Mouse (Mus musculus): Measurements from ENCODE around the gene Arl6. TPM values are rescaled to one million over a fixed set of nuclear protein-coding genes. Genes with fewer than 3 reads are reported as not detected.
A peak's percentile ranks its signal among the peaks of the same experiment; 100 is the strongest.

Gene Arl6
- polyA plus RNA-seq, 1 experiment, result 8.1 TPM

DNA sequence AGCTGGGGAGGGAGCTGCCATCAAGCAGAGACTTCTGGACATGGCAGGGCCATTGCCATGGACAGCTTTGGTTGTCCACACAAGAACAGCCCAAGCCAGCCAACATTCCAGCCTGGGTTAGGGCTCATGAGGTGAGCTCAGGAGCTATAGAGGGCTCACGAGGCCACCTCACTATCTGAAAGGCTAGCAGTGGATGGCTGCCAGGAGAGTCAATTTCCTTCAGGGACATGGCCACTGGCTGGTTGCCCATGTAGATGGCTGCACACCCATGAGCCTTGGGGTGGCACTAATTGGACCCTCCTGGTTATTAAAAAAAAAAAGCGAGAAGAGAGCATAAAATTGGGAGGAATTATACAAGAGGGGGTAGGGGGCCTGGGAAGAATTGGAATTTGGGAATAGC, 4.6 kb downstream of the Arl6 start:
- Histone ChIP-seq H3K27me3 (replicated peaks; ENCODE audit: control insufficient read depth, insufficient read depth, low read length) (no peaks in the 10 kb centered on the region), H3K27ac (ENCODE audit: insufficient read depth, low read depth, low read length) (no peak overlapping the region), H3K36me3 (ENCODE audit: control insufficient read depth, insufficient read depth, low read length) (no peaks in the 10 kb centered on the region; the same call in 1 of the 2 replicates), H3K4me1 (ENCODE audit: control insufficient read depth, insufficient read depth, low read length) (no peaks in the 10 kb centered on the region), H3K4me3 (ENCODE audit: insufficient read depth, low read depth, low read length) (no peak overlapping the region)
- DNase-seq, result no peak
- TF ChIP-seq POLR2A (IDR thresholded peaks at IDR 0.05; ENCODE audit: low read depth, low read length) (no peak), CTCF (conservative IDR thresholded peaks at IDR 0.05; ENCODE audit: insufficient read depth, insufficient read length, low read depth, low read length) (no peak)
- WGBS, result 75% methylated on average over 2 of the region's 2 CpGs

DNA sequence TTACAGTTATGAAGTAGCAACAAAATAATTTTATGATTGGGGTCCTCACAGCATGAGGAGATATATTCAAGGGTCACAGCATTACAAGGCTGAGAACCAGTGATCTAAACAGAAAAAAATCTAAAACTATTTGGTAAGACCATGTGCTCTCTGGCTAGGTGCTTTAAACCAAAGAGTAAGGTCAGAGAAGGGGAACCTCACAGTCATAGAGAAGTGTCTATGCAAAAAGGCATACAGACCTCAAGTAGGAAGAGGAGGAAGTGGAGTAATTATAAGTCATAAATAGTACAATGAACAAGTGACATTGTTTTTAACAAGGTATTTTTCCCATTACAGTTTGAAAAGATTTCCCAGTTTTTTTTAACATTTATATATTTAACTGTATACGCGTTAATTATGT, 17.6 kb downstream of the Arl6 start:
- WGBS, result 96% methylated on average over 2 of the region's 2 CpGs
- DNase-seq, result no peak

DNA sequence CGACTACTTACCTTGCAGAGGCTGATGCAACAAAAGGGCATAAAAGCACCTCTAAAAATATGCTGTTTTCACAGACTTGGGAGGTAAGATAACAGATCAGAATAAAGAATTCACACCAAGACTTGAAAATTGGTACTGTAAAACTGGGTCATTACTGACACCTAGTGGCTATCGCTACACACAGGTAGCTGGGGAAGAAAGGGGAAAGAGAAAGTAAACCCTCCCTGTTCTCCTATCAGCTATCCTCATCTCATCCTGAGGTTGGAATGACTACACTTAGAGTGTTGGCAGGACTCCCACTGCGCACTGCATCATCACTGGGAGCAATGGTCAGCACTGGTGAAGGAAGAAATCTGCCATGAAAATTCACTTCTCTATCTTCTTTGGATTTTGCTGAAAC, 22.0 kb downstream of the Arl6 start:
- peak; percentile 65 for DNase-seq
- TF ChIP-seq POLR2A (IDR thresholded peaks at IDR 0.05; ENCODE audit: low read depth, low read length) (no peak), CTCF (conservative IDR thresholded peaks at IDR 0.05; ENCODE audit: insufficient read depth, insufficient read length, low read depth, low read length) (no peak; the same call in 1 of the 2 replicates)
- no peak overlapping the region for H3K27ac ChIP-seq (ENCODE audit: insufficient read depth, low read depth, low read length)
- WGBS, result 24% methylated on average over 3 of the region's 3 CpGs
- no peaks in the 10 kb centered on the region for H3K27me3 ChIP-seq (replicated peaks; ENCODE audit: control insufficient read depth, insufficient read depth, low read length)
- H3K36me3 ChIP-seq (ENCODE audit: control insufficient read depth, insufficient read depth, low read length), result no peaks in the 10 kb centered on the region; the same call in 1 of the 2 replicates
- H3K4me1 ChIP-seq (ENCODE audit: control insufficient read depth, insufficient read depth, low read length), result no peaks in the 10 kb centered on the region
- no peak overlapping the region for H3K4me3 ChIP-seq (ENCODE audit: insufficient read depth, low read depth, low read length)

More for the DNA sequence above, 17.6 kb downstream of the Arl6 start:
- Histone ChIP-seq H3K27ac (ENCODE audit: insufficient read depth, low read depth, low read length) (no peak overlapping the region), H3K27me3 (replicated peaks; ENCODE audit: control insufficient read depth, insufficient read depth, low read length) (no peaks in the 10 kb centered on the region), H3K4me1 (ENCODE audit: control insufficient read depth, insufficient read depth, low read length) (no peaks in the 10 kb centered on the region), H3K4me3 (ENCODE audit: insufficient read depth, low read depth, low read length) (no peak overlapping the region), H3K36me3 (ENCODE audit: control insufficient read depth, insufficient read depth, low read length) (no peaks in the 10 kb centered on the region)
- no peak for TF ChIP-seq CTCF (conservative IDR thresholded peaks at IDR 0.05; ENCODE audit: insufficient read depth, insufficient read length, low read depth, low read length)
- no peak for TF ChIP-seq POLR2A (IDR thresholded peaks at IDR 0.05; ENCODE audit: low read depth, low read length)

DNA sequence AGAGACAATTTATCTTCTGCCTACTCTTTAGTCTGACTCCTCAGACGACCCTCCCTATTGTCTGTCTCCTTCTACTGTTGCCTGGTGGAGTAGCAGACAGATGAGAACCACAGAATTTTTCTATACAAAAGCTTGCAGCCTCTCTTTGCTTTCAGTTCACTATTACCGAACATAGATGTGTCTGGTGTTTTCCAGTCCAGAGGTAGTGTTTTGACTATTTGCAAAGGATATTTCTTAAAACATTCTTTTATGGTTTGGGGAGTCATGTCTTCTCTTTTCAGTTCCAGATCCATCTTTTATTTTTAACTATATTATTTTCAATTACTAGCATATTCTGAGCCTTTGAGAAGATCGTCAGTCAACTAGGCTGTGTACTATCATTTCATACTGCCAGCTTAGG, 23.5 kb downstream of the Arl6 start:
- Histone ChIP-seq H3K27me3 (replicated peaks; ENCODE audit: control insufficient read depth, insufficient read depth, low read length) (no peaks in the 10 kb centered on the region), H3K36me3 (ENCODE audit: control insufficient read depth, insufficient read depth, low read length) (no peaks in the 10 kb centered on the region; the same call in 1 of the 2 replicates), H3K4me3 (ENCODE audit: insufficient read depth, low read depth, low read length) (no peak overlapping the region), H3K27ac (ENCODE audit: insufficient read depth, low read depth, low read length) (no peak overlapping the region), H3K4me1 (ENCODE audit: control insufficient read depth, insufficient read depth, low read length) (no peaks in the 10 kb centered on the region)
- 77% methylated on average over 3 of the region's 3 CpGs for WGBS
- DNase-seq, result no peak
- TF ChIP-seq CTCF (conservative IDR thresholded peaks at IDR 0.05; ENCODE audit: insufficient read depth, insufficient read length, low read depth, low read length) (no peak), POLR2A (IDR thresholded peaks at IDR 0.05; ENCODE audit: low read depth, low read length) (no peak)

- Histone ChIP-seq H3K27me3 (replicated peaks; ENCODE audit: control insufficient read depth, insufficient read depth, low read length) (no peaks in the 10 kb centered on the region), H3K4me1 (ENCODE audit: control insufficient read depth, insufficient read depth, low read length) (no peaks in the 10 kb centered on the region), H3K4me3 (ENCODE audit: insufficient read depth, low read depth, low read length) (no peak overlapping the region), H3K36me3 (ENCODE audit: control insufficient read depth, insufficient read depth, low read length) (no peaks in the 10 kb centered on the region; the same call in 1 of the 2 replicates), H3K27ac (ENCODE audit: insufficient read depth, low read depth, low read length) (no peak overlapping the region)
- no peak for DNase-seq
- WGBS, result 79% methylated on average over 1 of the region's 1 CpGs
- no peak for TF ChIP-seq CTCF (conservative IDR thresholded peaks at IDR 0.05; ENCODE audit: insufficient read depth, insufficient read length, low read depth, low read length)
- TF ChIP-seq POLR2A (IDR thresholded peaks at IDR 0.05; ENCODE audit: low read depth, low read length), result no peak
Measured at GRCm38 (mm10) chr16:59610750-59611149, 28.4 kb downstream of the Arl6 start.

DNA sequence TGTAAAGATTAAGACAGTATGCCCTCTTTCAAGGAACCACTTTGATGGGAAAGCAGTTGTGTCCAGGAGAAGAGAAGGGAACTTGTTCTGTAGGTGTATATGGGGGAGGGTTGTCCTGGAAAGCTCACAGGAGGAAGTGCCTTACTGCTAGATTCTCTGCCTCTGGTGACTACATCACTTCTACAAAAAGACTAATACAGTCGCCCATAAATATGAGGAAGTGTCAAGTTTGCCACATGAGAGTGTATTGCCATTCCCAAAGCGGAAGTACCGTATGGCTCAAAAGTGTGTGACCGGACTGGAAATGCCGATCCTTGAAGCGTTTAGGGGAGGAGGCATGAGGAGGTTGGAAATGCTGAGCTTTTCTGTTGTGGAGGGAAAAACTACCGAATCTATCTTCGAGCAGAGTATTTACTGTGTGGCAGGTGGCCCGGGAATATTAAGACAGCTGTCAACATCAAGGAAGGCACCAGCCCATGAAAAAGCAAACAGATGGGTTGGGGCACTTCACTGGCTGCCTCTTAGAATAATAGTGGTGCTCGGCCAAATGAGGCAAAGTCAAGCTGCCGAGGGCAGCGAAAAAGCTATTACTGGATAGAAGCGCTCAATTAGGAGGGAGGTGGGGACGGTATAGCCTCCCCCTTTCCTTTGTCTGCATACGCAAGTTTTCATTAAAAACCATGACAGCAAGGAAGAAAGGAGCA, 35.0 kb downstream of the Arl6 start:
- Histone ChIP-seq H3K4me3 (ENCODE audit: insufficient read depth, low read depth, low read length) (no peak overlapping the region), H3K4me1 (ENCODE audit: control insufficient read depth, insufficient read depth, low read length) (peaks cover 6% of the 10 kb centered on the region; the same call in 1 of the 2 replicates), H3K27me3 (replicated peaks; ENCODE audit: control insufficient read depth, insufficient read depth, low read length) (no peaks in the 10 kb centered on the region), H3K36me3 (ENCODE audit: control insufficient read depth, insufficient read depth, low read length) (no peaks in the 10 kb centered on the region), H3K27ac (ENCODE audit: insufficient read depth, low read depth, low read length) (no peak overlapping the region)
- 23% methylated on average over 15 of the region's 15 CpGs for WGBS
- no peak for TF ChIP-seq CTCF (conservative IDR thresholded peaks at IDR 0.05; ENCODE audit: insufficient read depth, insufficient read length, low read depth, low read length)
- TF ChIP-seq POLR2A (IDR thresholded peaks at IDR 0.05; ENCODE audit: low read depth, low read length), result no peak
- DNase-seq, result no peak

DNA sequence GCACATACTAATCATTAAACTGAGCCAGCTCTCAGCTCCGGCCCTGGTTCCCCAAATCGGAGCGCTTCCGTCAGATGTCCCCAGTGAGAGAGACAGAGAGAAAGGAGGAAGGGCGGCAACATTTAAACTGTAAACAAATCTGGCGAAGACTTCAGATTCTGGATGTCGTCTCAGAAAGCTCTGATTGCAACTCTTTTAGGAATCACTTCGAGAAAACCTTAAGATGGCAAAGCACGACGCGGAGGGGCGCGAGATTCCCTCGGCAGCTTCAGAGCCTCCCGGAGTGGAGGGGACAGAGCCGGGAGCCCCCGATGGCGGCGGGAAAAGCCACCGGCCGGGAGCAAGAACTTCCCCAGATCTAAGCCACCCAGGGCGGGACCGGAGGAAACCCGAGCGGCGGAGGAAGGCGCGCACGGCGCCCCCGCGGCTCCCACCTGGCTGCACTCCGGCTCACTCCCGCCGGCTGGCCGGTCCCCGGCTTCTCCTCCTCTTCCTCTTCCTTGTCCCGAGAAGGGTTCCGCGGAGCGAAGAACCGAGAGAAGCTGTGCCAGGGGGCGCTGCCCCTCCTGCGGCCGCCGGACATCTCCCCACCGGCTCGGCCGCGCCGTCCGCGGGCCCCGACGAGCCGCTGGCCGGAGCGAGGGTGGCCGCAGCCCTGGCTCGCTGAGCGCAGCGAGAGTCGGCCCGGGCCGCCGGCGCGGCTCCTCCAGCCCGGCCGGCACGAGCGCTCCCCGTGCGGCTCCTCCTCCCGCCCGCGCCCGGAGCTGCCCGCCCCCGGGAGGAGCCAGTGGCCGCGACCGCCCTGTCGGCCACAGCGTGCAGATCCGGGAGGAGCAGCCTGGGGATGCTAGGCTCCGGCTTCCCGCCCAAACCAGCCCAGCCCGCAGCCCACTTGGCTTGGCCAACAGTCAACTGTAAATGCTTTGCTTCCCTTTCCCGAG, 38.6 kb downstream of the Arl6 start, which contains the start of gene Crybg3:
Crybg3 (minus strand) TSS at position 669 of the 941 bp plus-strand sequence.
- TF ChIP-seq POLR2A (IDR thresholded peaks at IDR 0.05; ENCODE audit: low read depth, low read length) (no peak), CTCF (conservative IDR thresholded peaks at IDR 0.05; ENCODE audit: insufficient read depth, insufficient read length, low read depth, low read length) (no peak)
- H3K27ac ChIP-seq (ENCODE audit: insufficient read depth, low read depth, low read length), result peak within 1 kb of the TSS; percentile 75
- WGBS, result under 1% methylated on average over 84 of the region's 90 CpGs

More for the DNA sequence above, 38.6 kb downstream of the Arl6 start, which contains the start of gene Crybg3:
- Histone ChIP-seq H3K27me3 (replicated peaks; ENCODE audit: control insufficient read depth, insufficient read depth, low read length) (no peaks in the 10 kb centered on the region), H3K4me3 (ENCODE audit: insufficient read depth, low read depth, low read length) (peak within 1 kb of the TSS; percentile 86), H3K4me1 (ENCODE audit: control insufficient read depth, insufficient read depth, low read length) (peaks cover 6% of the 10 kb centered on the region; the same call in 1 of the 2 replicates), H3K36me3 (ENCODE audit: control insufficient read depth, insufficient read depth, low read length) (no peaks in the 10 kb centered on the region)
- DNase-seq, result peak; percentile 89
